Mouse (Mus musculus): ENCODE data around the gene Keap1.

DNA sequence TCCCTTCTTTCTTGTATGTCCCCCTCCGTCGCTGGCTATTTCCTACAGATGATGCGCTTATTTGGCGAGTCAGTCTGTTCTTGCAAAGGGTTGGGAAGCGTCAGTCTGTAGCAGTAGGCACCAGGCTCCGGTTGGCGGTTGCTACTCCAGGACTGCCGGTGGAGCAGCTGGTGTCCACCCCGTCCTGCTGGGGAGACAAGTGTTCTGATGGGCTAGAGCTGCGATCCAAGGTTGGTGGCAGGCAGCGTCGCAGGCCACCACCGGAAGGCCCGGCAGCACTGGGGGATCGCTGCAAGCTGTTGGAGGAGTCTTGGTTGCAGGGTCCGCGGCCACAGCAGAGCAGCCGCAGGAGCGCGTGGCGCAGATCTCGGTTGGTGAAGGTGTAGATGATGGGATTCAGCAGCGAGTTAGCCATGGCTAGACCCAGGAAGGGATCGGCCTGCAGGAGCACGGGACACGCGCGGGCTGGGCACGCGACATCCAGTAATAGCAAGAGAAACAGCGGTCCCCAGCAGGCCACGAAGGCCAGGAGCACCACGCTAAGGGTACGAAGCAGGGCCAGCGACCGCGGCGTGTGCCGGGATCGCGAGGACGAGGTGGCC lies 4.8 kb upstream of the Keap1 start:
- no peak for TF ChIP-seq CTCF (IDR thresholded peaks at IDR 0.05; ENCODE audit: control insufficient read depth, insufficient read depth, insufficient read length)
- no peak for TF ChIP-seq MAX (IDR thresholded peaks at IDR 0.05)
- no peak for TF ChIP-seq USF1 (IDR thresholded peaks at IDR 0.05; ENCODE audit: low read depth)
- TF ChIP-seq MYOG (IDR thresholded peaks at IDR 0.05; ENCODE audit: control insufficient read depth, extremely low read depth, insufficient read length): no peak
- no peak for TF ChIP-seq FOSL1 (IDR thresholded peaks at IDR 0.05; ENCODE audit: insufficient read depth, low read length, poor library complexity, severe bottlenecking)
- TF ChIP-seq MYOD1 (IDR thresholded peaks at IDR 0.05; ENCODE audit: control insufficient read depth, insufficient read length, low read depth): no peak

Data from C2C12 (cell line).